Mouse (Mus musculus) heart, adult 18-20 months (tissue): ENCODE data around the gene Arel1. TPM values are rescaled to one million over a fixed set of nuclear protein-coding genes. Genes with fewer than 3 reads are reported as not detected.

ENCODE experiments used
- total RNA-seq, 2 experiments: library from RNA; stranded (reverse); gene quantifications; 2 replicates each; pipeline ENCODE4 v1.2.3; 2021

Gene Arel1
- total RNA-seq, 2 experiments from 2014 or later, result 40.8 to 50.3 TPM

Other genes with a start within 250 kb of the Arel1 start
- gene Npc2, start 197.7 kb downstream of the Arel1 start, total RNA-seq, result 10 to 100 TPM; 29.6 to 35.3 TPM
- 10 to 100 TPM; 88.4 to 92.6 TPM for gene Isca2, start 197.6 kb downstream of the Arel1 start, total RNA-seq
- gene Ltbp2, start 94.4 kb downstream of the Arel1 start, total RNA-seq, result 1 to 10 TPM; 1.3 to 3.0 TPM
- gene Fcf1, start within 50 bp of the Arel1 start, total RNA-seq, result 10 to 100 TPM; 38.0 to 46.1 TPM
- gene Ylpm1, start 25.4 kb upstream of the Arel1 start, total RNA-seq, result 10 to 100 TPM; 27.0 to 29.4 TPM
- 1 to 10 TPM; 1.5 to 2.6 TPM for gene Prox2, start 139.9 kb upstream of the Arel1 start, total RNA-seq
- 100 to 1,000 TPM; 759 to 769 TPM for gene Dlst, start 139.9 kb upstream of the Arel1 start, total RNA-seq
- 1 to 10 TPM; 1.4 to 2.1 TPM for gene Rps6kl1, start 180.4 kb upstream of the Arel1 start, total RNA-seq
- 1 to 10 TPM; 3.8 to 5.3 TPM for gene Pgf, start 206.9 kb upstream of the Arel1 start, total RNA-seq
- gene Eif2b2, start 248.6 kb upstream of the Arel1 start, total RNA-seq, result 10 to 100 TPM; 43.5 to 48.3 TPM